Mouse (Mus musculus) layer of hippocampus, postnatal 36 days (tissue): ENCODE results near the gene Tesk2. TPM values are rescaled to one million over a fixed set of nuclear protein-coding genes. Genes with fewer than 3 reads are reported as not detected.
"Not testable (repeated sequence)": the region's sequence is repeated elsewhere in the genome, so short reads cannot be mapped to it uniquely, and the experiment has no call there.

ENCODE experiments used
- DNase-seq, 2 experiments: peaks; one replicate each; pipeline ENCODE4 v3.0.0; 2022
- total RNA-seq, 2 experiments: library from RNA; stranded (reverse); gene quantifications; 2 replicates each; pipeline ENCODE4 v1.2.3; 2021

Gene Tesk2
- total RNA-seq = 1 to 10 TPM; 4.1 to 5.0 TPM

GRCm38 (mm10) chr4:116720343-116721097, at the start of gene Tesk2:
Tesk2 (plus strand) TSS chr4:116720948.
- DNase-seq = peak; percentile 84 to 90

- no peak for DNase-seq
Observed at GRCm38 (mm10) chr4:116672785-116673184, 48.0 kb upstream of the Tesk2 start.

GRCm38 (mm10) chr4:116674761-116675160, 46.0 kb upstream of the Tesk2 start:
- DNase-seq = not testable (repeated sequence)

GRCm38 (mm10) chr4:116676027-116676426, 44.7 kb upstream of the Tesk2 start:
- no peak for DNase-seq

- no peak for DNase-seq
Observed at GRCm38 (mm10) chr4:116677808-116678207, 42.9 kb upstream of the Tesk2 start.

- DNase-seq = no peak
Observed at GRCm38 (mm10) chr4:116679141-116679540, 41.6 kb upstream of the Tesk2 start.

- not testable (repeated sequence) for DNase-seq
Observed at GRCm38 (mm10) chr4:116680521-116680920, 40.2 kb upstream of the Tesk2 start.

GRCm38 (mm10) chr4:116683957-116684356, 36.8 kb upstream of the Tesk2 start:
- DNase-seq = no peak

- DNase-seq = no peak
Observed at GRCm38 (mm10) chr4:116684665-116685064, 36.1 kb upstream of the Tesk2 start.

GRCm38 (mm10) chr4:116685402-116686061, 35.2 kb upstream of the Tesk2 start, which contains the start of gene Prdx1:
Prdx1 (plus strand) TSS chr4:116685544.
- peak; percentile 88 to 89 for DNase-seq

GRCm38 (mm10) chr4:116687041-116687440, 33.7 kb upstream of the Tesk2 start:
- DNase-seq = no peak

- no peak for DNase-seq
Observed at GRCm38 (mm10) chr4:116689309-116689876, 31.4 kb upstream of the Tesk2 start.

GRCm38 (mm10) chr4:116692146-116692545, 28.6 kb upstream of the Tesk2 start:
- DNase-seq = no peak

GRCm38 (mm10) chr4:116693785-116694184, 27.0 kb upstream of the Tesk2 start:
- no peak for DNase-seq

GRCm38 (mm10) chr4:116698693-116699342, 21.9 kb upstream of the Tesk2 start:
- no peak for DNase-seq

- no peak for DNase-seq
Observed at GRCm38 (mm10) chr4:116700964-116701363, 19.8 kb upstream of the Tesk2 start.

- DNase-seq = peak in 1 of 2 experiments; percentile 34
Observed at GRCm38 (mm10) chr4:116703804-116704203, 16.9 kb upstream of the Tesk2 start.

GRCm38 (mm10) chr4:116707666-116708065, 13.1 kb upstream of the Tesk2 start:
- no peak for DNase-seq

GRCm38 (mm10) chr4:116708201-116708764, 12.5 kb upstream of the Tesk2 start, which contains the start of the genes Mmachc and Ccdc163:
Mmachc (minus strand) TSS chr4:116708406.
Ccdc163 (plus strand) TSS chr4:116708509.
- DNase-seq = peak; percentile 90 to 94

GRCm38 (mm10) chr4:116708791-116709390, 11.9 kb upstream of the Tesk2 start:
- DNase-seq = no peak

GRCm38 (mm10) chr4:116710154-116710553, 10.6 kb upstream of the Tesk2 start:
- DNase-seq = no peak

- DNase-seq = no peak
Observed at GRCm38 (mm10) chr4:116712536-116712935, 8.2 kb upstream of the Tesk2 start.
